Mouse (Mus musculus): ENCODE data around the gene Lrfn3. TPM values are rescaled to one million over a fixed set of nuclear protein-coding genes. Genes with fewer than 3 reads are reported as not detected.

The Lrfn3 gene
- polyA plus RNA-seq, 1 experiment: 10.9 TPM

DNA sequence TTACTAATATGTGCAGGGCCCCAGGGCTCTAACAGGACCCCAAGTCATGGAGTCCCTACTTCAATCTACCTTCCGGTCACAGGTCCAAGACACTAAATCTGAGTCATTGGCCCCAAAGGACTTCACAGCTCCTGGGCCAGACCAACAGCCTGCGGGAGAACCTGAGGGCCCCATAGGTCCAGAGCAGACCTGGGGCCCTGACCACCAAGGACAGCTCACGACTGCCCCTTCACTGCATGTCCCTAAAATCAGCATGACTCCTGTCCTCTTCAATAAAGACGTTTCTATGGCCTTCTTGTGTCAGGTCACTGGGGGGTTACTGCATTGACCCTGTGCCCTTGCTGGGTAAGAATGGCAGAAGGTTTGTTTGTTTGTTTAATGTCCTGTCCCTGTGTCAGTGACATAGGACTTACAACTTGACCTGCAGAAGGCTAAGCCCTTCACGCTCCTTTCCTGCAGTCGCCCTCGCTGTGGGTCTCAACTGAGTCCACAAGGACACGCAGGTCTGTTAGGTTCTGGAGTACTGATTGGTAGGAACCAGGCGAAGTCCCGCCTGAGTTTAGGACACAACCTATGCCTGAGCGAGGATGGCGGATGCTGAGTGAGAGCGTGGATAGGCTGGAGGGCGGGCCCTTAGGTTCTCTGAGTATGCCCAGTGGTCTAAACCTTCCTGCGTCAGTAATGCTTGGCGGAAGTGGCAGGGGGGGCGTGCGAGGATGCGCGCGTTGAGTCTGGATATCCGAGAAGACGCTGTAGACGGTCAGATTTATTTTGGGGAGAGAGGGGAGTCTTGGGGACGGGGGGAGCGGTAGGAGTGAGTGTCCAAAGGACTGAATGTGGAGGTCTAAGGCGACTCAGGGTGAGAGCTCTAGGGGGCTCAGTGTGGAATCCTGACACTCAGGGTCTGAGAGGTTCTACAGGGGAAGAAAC, 54.2 kb downstream of the Lrfn3 start, which contains the start of gene Alkbh6:
Alkbh6 (plus strand) TSS at position 642 of the 930 bp plus-strand sequence.
- DNase-seq: peak; percentile 85
- peak; percentile 96 for TF ChIP-seq POLR2A (IDR thresholded peaks at IDR 0.05; ENCODE audit: borderline replicate concordance, extremely low read depth, low read depth, low read length)
- 0 out of 2 replicates have a peak, but pooled peaks have one; percentile 4 for TF ChIP-seq CTCF (IDR thresholded peaks at IDR 0.05; ENCODE audit: insufficient read depth, low read length)
- H3K4me3 ChIP-seq (replicated peaks; ENCODE audit: extremely low read depth, low read depth, low read length): peak within 1 kb of the TSS; percentile 73
- WGBS: 6% methylated on average over 27 of the region's 27 CpGs
- peaks cover 5% of the 10 kb centered on the region for H3K4me1 ChIP-seq (ENCODE audit: control insufficient read depth, insufficient read depth, low read length)

DNA sequence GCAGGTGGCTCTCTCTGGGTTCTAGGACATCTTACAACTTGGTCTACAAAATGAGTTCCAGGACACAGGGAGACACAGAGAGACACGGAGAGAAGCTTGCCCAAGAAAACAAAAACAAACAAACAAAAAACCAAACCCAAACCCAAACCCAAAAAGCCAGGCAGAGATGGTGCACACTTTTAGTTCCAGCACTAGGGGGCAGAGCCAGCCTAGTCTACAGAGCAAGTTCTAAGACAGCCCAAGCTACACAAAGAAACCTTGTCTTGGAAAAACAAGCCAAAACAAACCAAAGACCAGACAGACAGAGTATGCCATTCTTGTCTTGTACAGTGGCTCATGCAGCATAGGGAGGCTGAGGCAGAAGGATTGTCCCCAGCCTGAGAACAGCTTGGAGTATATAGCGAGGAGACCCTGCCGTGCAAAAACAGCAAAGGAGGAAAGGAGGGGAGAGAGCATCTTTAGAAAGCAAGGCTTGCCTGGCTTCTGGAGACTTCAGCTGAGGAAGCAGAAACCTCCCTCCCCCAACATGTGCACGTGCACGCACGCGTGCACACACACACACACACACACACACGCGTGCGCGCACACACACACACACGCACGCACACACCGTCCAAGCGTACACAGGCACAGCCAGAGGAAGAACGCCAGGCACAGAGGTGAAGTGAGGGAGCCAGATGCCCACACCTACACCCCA, 56.3 kb downstream of the Lrfn3 start:
- no peak for TF ChIP-seq POLR2A (IDR thresholded peaks at IDR 0.05; ENCODE audit: borderline replicate concordance, extremely low read depth, low read depth, low read length)
- WGBS: 90% methylated on average over 16 of the region's 16 CpGs
- no peak for DNase-seq
- Histone ChIP-seq H3K4me1 (ENCODE audit: control insufficient read depth, insufficient read depth, low read length) (peaks cover 5% of the 10 kb centered on the region), H3K4me3 (replicated peaks; ENCODE audit: extremely low read depth, low read depth, low read length) (no peak overlapping the region)

Other genes with a start within 250 kb of the Lrfn3 start
- 0.88 and 1.8 TPM in 2 replicates for gene Zfp382, start 240.8 kb downstream of the Lrfn3 start, polyA plus RNA-seq (2012; rRNA removed)
- gene Zfp146, start 193.0 kb downstream of the Lrfn3 start, polyA plus RNA-seq (2012; rRNA removed): 9.5 and 14.8 TPM in 2 replicates
- gene Cox7a1, start 178.6 kb downstream of the Lrfn3 start, polyA plus RNA-seq (2012; rRNA removed): 14.1 and 42.3 TPM in 2 replicates
- 784 and 1,083 TPM in 2 replicates for gene Capns1, start 164.0 kb downstream of the Lrfn3 start, polyA plus RNA-seq (2012; rRNA removed)
- gene Polr2i, start 130.8 kb downstream of the Lrfn3 start, polyA plus RNA-seq (2012; rRNA removed): 95.6 and 110 TPM in 2 replicates
- 38.4 and 41.6 TPM in 2 replicates for gene Tbcb, start 130.5 kb downstream of the Lrfn3 start, polyA plus RNA-seq (2012; rRNA removed)
- gene Ovol3, start 127.0 kb downstream of the Lrfn3 start, polyA plus RNA-seq (2012; rRNA removed): not detected in 2 replicates
- 0.21 and 0.55 TPM in 2 replicates for gene Thap8, start 82.7 kb downstream of the Lrfn3 start, polyA plus RNA-seq (2012; rRNA removed)
- 15.9 and 24.9 TPM in 2 replicates for gene Wdr62, start 82.4 kb downstream of the Lrfn3 start, polyA plus RNA-seq (2012; rRNA removed)
- gene Clip3, start 71.0 kb downstream of the Lrfn3 start, polyA plus RNA-seq (2012; rRNA removed): 7.7 and 7.9 TPM in 2 replicates
- gene Alkbh6, start 54.1 kb downstream of the Lrfn3 start, polyA plus RNA-seq (2012; rRNA removed): 141 and 163 TPM in 2 replicates
- gene Syne4, start 48.0 kb downstream of the Lrfn3 start, polyA plus RNA-seq (2012; rRNA removed): 14.5 and 21.5 TPM in 2 replicates
- gene E130208F15Rik, start 41.0 kb downstream of the Lrfn3 start, polyA plus RNA-seq (2012; rRNA removed): 0.50 and 0.55 TPM in 2 replicates
- gene Sdhaf1, start 38.9 kb downstream of the Lrfn3 start, polyA plus RNA-seq (2012; rRNA removed): 14.2 and 21.4 TPM in 2 replicates
- 328 and 425 TPM in 2 replicates for gene Tyrobp, start 51.0 kb upstream of the Lrfn3 start, polyA plus RNA-seq (2012; rRNA removed)
- gene Hcst, start 57.1 kb upstream of the Lrfn3 start, polyA plus RNA-seq (2012; rRNA removed): 33.9 and 37.1 TPM in 2 replicates
- gene Nfkbid, start 59.0 kb upstream of the Lrfn3 start, polyA plus RNA-seq (2012; rRNA removed): 7.2 and 8.6 TPM in 2 replicates
- 9.5 and 11.8 TPM in 2 replicates for gene Aplp1, start 82.8 kb upstream of the Lrfn3 start, polyA plus RNA-seq (2012; rRNA removed)
- gene Kirrel2, start 94.9 kb upstream of the Lrfn3 start, polyA plus RNA-seq (2012; rRNA removed): not detected in 2 replicates
- not detected in 2 replicates for gene Nphs1, start 95.5 kb upstream of the Lrfn3 start, polyA plus RNA-seq (2012; rRNA removed)
- gene Prodh2, start 130.8 kb upstream of the Lrfn3 start, polyA plus RNA-seq (2012; rRNA removed): 0.12 TPM in 1 of 2 replicates, not detected in the other
- gene Arhgap33, start 172.3 kb upstream of the Lrfn3 start, polyA plus RNA-seq (2012; rRNA removed): 21.4 and 24.0 TPM in 2 replicates
- gene Hspb6, start 189.4 kb upstream of the Lrfn3 start, polyA plus RNA-seq (2012; rRNA removed): 50.5 and 129 TPM in 2 replicates
- 10.2 and 12.4 TPM in 2 replicates for gene Proser3, start 189.5 kb upstream of the Lrfn3 start, polyA plus RNA-seq (2012; rRNA removed)
- 27.1 and 29.4 TPM in 2 replicates for gene Lin37, start 197.1 kb upstream of the Lrfn3 start, polyA plus RNA-seq (2012; rRNA removed)
- gene U2af1l4, start 200.5 kb upstream of the Lrfn3 start, polyA plus RNA-seq (2012; rRNA removed): 47.6 and 50.1 TPM in 2 replicates
- 2.2 and 3.9 TPM in 2 replicates for gene Gm49396, start 200.6 kb upstream of the Lrfn3 start, polyA plus RNA-seq (2012; rRNA removed)
- 92.5 and 133 TPM in 2 replicates for gene Psenen, start 200.9 kb upstream of the Lrfn3 start, polyA plus RNA-seq (2012; rRNA removed)
- gene Igflr1, start 202.7 kb upstream of the Lrfn3 start, polyA plus RNA-seq (2012; rRNA removed): 9.6 and 12.0 TPM in 2 replicates
- gene Kmt2b, start 226.0 kb upstream of the Lrfn3 start, polyA plus RNA-seq (2012; rRNA removed): 49.9 and 58.6 TPM in 2 replicates
- gene Zbtb32, start 236.1 kb upstream of the Lrfn3 start, polyA plus RNA-seq (2012; rRNA removed): 5.1 and 5.7 TPM in 2 replicates

Measured in lung, adult 2 months (tissue).